Mouse (Mus musculus) thymus, postnatal 25 days (tissue): Measurements from ENCODE around the gene Tnrc6a.

Experiments
- DNase-seq: peaks from one replicate; pipeline ENCODE4 v3.0.0; 2022

Gene Tnrc6a

GRCm38 (mm10) chr7:123244833-123245232, 121.1 kb downstream of the Tnrc6a start:
- no peak for DNase-seq
